Mouse (Mus musculus) cerebellum, adult 9-11 months (tissue): ENCODE measurements around the gene Rtl3.

Source experiments
- DNase-seq: peaks from one replicate; pipeline ENCODE4 v3.0.0; 2022

Rtl3 gene

DNA sequence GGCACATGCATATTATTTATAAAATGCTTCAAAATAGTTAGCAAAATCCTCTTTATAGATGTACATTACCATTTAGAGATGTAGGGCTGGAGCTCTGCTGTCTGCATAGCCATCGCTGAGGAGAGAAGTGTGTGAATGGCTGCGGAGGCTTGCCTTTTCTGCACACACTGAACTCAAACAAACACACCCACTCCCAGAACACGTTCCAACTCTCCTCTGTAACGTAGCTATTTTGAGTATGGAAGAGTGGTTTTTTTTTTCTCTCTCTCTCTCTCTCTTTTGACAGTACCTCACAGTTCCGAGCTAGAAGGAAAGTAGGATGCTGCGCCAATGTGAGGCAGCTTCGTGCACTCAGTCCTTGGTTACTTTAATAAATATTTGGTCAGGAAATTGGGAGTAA, at the start of gene Rtl3:
Gene Rtl3, minus strand, starts transcription at position 236 of the 400 bp plus-strand sequence.
- no peak for DNase-seq

DNA sequence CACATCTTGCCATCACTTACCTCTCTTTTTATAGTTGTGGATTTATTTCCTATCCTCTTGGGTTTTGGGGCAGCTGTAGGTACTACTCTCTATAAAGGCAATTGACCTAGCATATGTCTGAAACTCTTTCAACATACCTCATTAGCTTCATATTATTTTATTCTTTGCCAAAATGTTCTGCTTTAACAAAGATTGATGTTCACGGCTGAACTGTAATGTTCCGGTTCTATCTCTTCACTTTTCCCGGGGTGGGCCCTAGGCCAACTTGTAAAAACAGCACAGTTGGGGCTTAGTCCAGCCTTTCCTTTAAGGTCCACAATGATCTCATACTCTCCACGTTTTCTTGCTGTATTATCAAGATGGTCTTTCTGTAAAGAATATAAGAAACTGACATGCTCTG, 31.9 kb upstream of the Rtl3 start:
- no peak for DNase-seq

DNA sequence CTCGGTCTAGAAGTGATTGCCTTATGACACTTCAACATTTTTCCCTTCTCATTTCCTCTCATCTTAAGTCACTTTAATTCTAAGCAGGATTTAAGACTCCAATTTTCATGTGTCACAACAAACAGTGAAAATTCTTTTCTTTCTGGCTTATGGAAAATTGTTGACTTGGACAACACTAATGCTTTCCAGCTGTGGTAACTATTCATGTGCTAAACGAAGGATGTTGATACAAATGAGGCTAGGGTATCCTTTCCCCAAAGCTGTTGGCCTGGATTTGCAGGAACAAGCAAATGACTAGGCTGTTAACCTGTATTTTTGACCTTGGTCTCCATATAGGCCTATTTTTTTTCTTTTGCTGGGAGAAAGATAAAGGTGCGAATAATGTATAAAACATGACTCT, 31.4 kb upstream of the Rtl3 start:
- no peak for DNase-seq

DNA sequence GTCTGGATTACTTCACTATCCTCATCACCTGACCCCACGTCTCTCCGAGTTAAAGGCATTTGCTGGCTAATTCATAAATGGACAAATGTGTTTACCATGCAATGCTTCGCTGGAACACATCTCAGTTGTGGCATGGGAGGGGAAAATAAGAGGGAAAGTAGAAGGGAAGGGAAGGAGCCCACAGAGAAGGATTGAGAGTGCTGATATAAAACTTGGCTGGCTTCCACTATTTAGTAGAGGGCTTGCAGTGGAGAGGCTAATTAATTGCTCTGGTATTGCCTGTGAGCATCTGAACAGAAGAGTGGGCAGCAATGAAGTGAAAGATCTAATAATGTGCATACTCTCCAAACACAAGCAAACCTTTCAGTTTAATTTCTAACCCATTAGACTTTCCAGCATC, 31.0 kb upstream of the Rtl3 start:
- DNase-seq, result no peak

DNA sequence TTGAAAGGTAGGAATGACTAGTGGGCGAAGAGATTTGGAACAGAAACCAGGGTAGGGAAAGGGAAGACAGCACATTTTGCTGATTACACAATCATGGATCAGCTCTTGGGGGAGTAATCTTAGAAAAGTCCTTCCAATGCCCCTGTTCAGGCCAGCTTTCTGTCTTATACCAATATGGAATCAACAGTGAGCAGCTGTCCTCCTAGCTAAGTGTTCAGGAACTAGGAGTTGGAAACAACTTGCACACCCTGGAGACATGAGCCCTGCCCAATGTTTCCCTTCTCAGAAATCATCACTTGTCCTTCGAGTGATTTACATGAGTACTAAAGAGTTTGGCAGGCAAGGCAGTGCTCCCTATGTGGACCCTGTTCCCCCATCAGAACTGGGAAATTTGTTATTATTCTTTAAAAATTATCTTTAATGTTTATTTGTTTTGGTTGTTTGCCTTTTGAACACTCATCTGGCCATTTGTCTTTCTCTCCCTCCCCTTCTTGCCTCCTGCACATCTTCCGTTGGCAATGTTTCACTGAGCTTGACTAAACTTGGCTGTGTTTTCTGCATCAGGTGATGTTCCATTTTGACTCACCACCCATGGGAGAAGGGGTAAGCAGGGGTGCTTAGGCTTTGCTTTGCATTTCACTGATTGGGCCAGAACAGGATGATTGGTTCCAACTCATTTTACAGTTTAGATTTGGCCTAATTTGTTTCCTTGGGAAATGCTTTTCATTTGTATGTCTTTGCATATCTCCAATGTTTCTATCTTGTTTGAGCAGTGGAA, 13.3 kb upstream of the Rtl3 start:
- DNase-seq, result no peak

DNA sequence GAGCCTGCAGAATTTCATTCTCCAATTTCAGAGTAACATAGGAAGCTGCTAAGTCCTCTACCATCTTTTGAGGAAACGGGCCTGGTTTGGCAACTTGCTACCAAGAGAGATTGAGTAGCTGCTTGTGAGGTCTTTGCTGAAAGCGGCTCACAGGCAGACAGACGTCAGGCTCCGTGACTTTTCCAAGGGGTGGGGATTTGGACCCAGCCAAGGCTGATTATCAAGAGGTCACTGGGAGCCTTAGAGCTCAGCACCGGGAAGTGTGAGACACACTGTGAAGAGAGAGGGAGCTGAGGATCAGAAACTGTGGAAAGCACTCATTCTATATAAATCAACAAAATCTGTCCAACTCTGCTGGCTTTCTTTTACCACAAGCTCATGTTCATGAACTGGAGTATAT, 853 bp downstream of the Rtl3 start:
- no peak for DNase-seq

DNA sequence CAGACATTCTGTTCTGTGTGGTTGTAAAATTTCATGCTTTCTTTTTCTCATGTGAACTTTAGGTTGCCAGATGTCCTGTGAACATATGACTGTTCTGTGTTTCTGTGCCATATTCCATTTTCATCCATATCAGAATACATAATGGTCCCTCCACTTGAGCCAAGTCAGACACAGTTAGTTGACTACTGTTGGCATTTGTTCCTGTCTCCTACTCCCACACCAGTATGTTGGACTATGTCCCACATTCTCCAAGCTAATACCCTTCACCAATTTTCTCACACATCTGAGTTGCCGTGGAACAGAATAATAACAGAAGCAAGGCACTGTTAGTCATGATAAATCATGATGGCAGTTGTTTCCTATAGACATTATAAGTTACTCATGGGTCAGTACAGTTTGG, 9.9 kb downstream of the Rtl3 start:
- DNase-seq, result no peak

DNA sequence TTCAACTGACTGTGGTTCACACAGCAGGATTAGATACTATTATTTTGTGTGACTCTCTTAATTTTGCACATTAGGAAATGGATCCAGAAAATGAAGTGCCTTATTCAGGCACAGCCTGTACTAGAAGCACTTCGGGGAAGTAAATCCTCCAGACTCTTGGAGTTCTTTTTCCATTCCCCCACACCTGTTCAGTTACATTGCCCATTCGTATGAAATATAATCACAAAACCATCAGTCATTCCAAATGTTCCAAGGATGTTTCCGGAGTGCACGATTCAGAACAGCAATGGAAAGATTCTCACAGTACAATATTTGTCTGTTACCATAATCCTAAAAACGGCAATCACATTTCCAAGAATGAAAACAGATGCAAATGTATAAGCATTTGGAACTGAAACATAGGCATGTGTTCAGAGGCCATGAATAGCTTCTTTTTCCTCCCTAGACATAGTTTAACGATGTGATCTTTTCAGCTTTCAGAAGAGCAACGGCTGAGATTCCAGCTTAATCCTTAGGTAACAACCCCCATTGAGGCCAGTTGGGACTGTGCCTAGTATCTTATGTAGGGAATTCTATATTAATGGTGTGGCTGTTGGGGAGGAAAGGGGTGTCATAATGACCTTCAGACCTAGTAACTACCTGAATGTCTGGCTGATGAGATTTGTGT, 30.8 kb downstream of the Rtl3 start:
- DNase-seq, result no peak

DNA sequence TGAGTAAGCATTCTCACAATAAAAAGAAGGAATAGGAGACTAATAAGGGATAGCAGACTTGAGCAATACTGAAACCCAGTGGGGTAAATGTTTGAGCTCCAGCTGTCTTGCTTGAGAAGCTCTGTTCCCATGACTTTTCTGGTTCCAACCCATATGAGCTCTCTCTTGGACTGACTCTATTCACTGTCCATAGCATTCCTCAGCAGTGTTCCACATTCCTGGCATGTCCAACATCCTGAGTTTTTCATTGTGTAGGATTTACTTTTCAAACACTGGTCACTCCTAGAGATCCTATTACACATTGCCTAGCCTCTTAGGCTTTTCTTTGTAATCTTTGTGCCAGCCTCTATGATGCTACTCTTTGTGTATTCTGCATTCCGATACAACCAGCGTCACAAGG, 36.1 kb downstream of the Rtl3 start:
- no peak for DNase-seq

DNA sequence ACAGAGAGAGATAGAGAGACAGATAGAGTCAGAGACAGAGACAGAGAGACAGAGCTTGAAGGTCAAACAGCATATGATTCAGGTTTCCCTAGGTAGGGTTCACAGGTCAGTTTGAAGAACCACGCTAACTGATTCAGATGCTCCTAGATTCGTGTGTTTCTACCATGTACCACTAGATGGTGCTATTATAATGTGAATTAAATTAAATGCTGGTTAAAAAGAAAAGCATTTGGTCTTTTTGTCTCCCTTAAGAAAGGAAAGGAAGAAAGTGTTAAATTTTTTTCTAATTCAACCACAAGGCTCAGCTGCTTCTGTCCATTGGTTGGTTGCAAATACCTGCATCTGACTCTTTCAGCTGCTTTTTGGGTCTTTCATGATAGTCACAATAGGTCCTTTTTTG, 45.8 kb downstream of the Rtl3 start:
- DNase-seq, result no peak
